Mouse (Mus musculus): Measurements from ENCODE around the gene Slc25a42. TPM values are rescaled to one million over a fixed set of nuclear protein-coding genes. Genes with fewer than 3 reads are reported as not detected.

Gene Slc25a42
- polyA plus RNA-seq, 1 experiment = 15.5 TPM

GRCm38 (mm10) chr8:70136591-70136990, 75.5 kb downstream of the Slc25a42 start:
- DNase-seq (ENCODE audit: low read depth, low spot score) = no peak
- WGBS = 86% methylated on average over 4 of the region's 4 CpGs

GRCm38 (mm10) chr8:70134931-70135330, 77.2 kb downstream of the Slc25a42 start:
- WGBS = 95% methylated on average over 9 of the region's 9 CpGs
- DNase-seq (ENCODE audit: low read depth, low spot score) = no peak

Other genes starting within 250 kb of the Slc25a42 start
- 45.2 and 73.1 TPM in 2 replicates for gene Gatad2a, start 215.9 kb downstream of the Slc25a42 start, polyA plus RNA-seq (2012; rRNA removed)
- gene Mau2, start 169.6 kb downstream of the Slc25a42 start, polyA plus RNA-seq (2012; rRNA removed) = 52.0 and 84.9 TPM in 2 replicates
- 10.8 and 11.1 TPM in 2 replicates for gene Sugp1, start 169.5 kb downstream of the Slc25a42 start, polyA plus RNA-seq (2012; rRNA removed)
- 458 and 745 TPM in 2 replicates for gene Tm6sf2, start 139.4 kb downstream of the Slc25a42 start, polyA plus RNA-seq (2012; rRNA removed)
- gene Hapln4, start 128.8 kb downstream of the Slc25a42 start, polyA plus RNA-seq (2012; rRNA removed) = 0.42 and 0.70 TPM in 2 replicates
- gene Ncan, start 91.4 kb downstream of the Slc25a42 start, polyA plus RNA-seq (2012; rRNA removed) = 0.06 and 0.10 TPM in 2 replicates
- gene Nr2c2ap, start 81.0 kb downstream of the Slc25a42 start, polyA plus RNA-seq (2012; rRNA removed) = 23.2 and 25.3 TPM in 2 replicates
- gene Rfxank, start 73.2 kb downstream of the Slc25a42 start, polyA plus RNA-seq (2012; rRNA removed) = 22.5 and 32.6 TPM in 2 replicates
- gene Borcs8, start 72.8 kb downstream of the Slc25a42 start, polyA plus RNA-seq (2012; rRNA removed) = 69.2 and 73.2 TPM in 2 replicates
- gene Mef2b, start 72.6 kb downstream of the Slc25a42 start, polyA plus RNA-seq (2012; rRNA removed) = 3.0 and 4.9 TPM in 2 replicates
- 52.9 and 69.2 TPM in 2 replicates for gene Tmem161a, start 39.9 kb downstream of the Slc25a42 start, polyA plus RNA-seq (2012; rRNA removed)
- 20.2 and 28.8 TPM in 2 replicates for gene Sugp2, start 21.9 kb upstream of the Slc25a42 start, polyA plus RNA-seq (2012; rRNA removed)
- gene Armc6, start 22.2 kb upstream of the Slc25a42 start, polyA plus RNA-seq (2012; rRNA removed) = 13.6 and 15.2 TPM in 2 replicates
- gene Homer3, start 70.5 kb upstream of the Slc25a42 start, polyA plus RNA-seq (2012; rRNA removed) = 5.8 and 6.7 TPM in 2 replicates
- gene Ddx49, start 90.2 kb upstream of the Slc25a42 start, polyA plus RNA-seq (2012; rRNA removed) = 40.9 and 57.8 TPM in 2 replicates
- 438 and 500 TPM in 2 replicates for gene Cope, start 90.2 kb upstream of the Slc25a42 start, polyA plus RNA-seq (2012; rRNA removed)
- gene Cers1, start 103.5 kb upstream of the Slc25a42 start, polyA plus RNA-seq (2012; rRNA removed) = 0.36 and 0.64 TPM in 2 replicates
- gene Gdf1, start 117.5 kb upstream of the Slc25a42 start, polyA plus RNA-seq (2012; rRNA removed) = 0.14 and 0.26 TPM in 2 replicates
- 24.5 and 35.3 TPM in 2 replicates for gene Upf1, start 141.0 kb upstream of the Slc25a42 start, polyA plus RNA-seq (2012; rRNA removed)
- gene Comp, start 161.3 kb upstream of the Slc25a42 start, polyA plus RNA-seq (2012; rRNA removed) = 0.15 and 0.25 TPM in 2 replicates
- 7.6 and 9.3 TPM in 2 replicates for gene Crtc1, start 227.3 kb upstream of the Slc25a42 start, polyA plus RNA-seq (2012; rRNA removed)

Measured in large intestine, adult 2 months (tissue).